Mouse (Mus musculus): ENCODE data around the gene Sh2b2. TPM values are rescaled to one million over a fixed set of nuclear protein-coding genes. Genes with fewer than 3 reads are reported as not detected.
"Not testable (repeated sequence)": the region's sequence is repeated elsewhere in the genome, so short reads cannot be mapped to it uniquely, and the experiment has no call there.

Sh2b2 gene
- polyA plus RNA-seq, 1 experiment from 2014 or later = 3.1 TPM

DNA sequence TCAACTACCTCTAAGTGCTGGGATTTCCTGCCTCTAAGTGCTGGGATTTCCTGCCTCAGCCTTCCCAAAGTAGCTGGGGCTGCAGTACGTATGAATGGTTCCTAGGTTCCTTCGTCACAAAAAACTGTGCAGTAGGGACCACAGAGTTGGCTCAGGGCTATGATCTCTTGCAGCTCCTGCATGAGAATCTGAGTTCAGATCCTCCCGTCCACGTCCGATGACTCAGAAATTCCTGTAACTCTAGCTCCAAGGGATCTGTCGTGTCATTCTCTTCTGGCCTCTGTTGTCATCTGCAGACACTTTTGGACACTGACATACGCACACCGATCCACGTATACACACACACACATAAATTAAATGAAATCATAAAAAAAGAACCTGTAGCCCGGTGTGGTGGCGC, 33.6 kb downstream of the Sh2b2 start:
- 90% methylated on average over 11 of the region's 11 CpGs for WGBS
- H3K9ac ChIP-seq (ENCODE audit: low read length) = no peak overlapping the region
- DNase-seq (ENCODE audit: low spot score) = no peak
- no peak overlapping the region for H3K4me3 ChIP-seq (ENCODE audit: low read depth, low read length)
- H3K9me3 ChIP-seq (ENCODE audit: control insufficient read depth, low read length) = no peaks in the 10 kb centered on the region
- no peak overlapping the region for H3K4me2 ChIP-seq (ENCODE audit: low read length)
- no peaks in the 10 kb centered on the region for H3K4me1 ChIP-seq (replicated peaks; ENCODE audit: control insufficient read depth, insufficient read depth, low read length)
- H3K36me3 ChIP-seq (ENCODE audit: control insufficient read depth, insufficient read depth, low read length) = no peaks in the 10 kb centered on the region
- no peak overlapping the region for H3K27ac ChIP-seq (ENCODE audit: low read depth)
- no peaks in the 10 kb centered on the region for H3K27me3 ChIP-seq (replicated peaks; ENCODE audit: control insufficient read depth, insufficient read depth, low read length)
- ATAC-seq (replicated peaks; ENCODE audit: low FRiP score, low TSS enrichment, low read depth) = no peak

DNA sequence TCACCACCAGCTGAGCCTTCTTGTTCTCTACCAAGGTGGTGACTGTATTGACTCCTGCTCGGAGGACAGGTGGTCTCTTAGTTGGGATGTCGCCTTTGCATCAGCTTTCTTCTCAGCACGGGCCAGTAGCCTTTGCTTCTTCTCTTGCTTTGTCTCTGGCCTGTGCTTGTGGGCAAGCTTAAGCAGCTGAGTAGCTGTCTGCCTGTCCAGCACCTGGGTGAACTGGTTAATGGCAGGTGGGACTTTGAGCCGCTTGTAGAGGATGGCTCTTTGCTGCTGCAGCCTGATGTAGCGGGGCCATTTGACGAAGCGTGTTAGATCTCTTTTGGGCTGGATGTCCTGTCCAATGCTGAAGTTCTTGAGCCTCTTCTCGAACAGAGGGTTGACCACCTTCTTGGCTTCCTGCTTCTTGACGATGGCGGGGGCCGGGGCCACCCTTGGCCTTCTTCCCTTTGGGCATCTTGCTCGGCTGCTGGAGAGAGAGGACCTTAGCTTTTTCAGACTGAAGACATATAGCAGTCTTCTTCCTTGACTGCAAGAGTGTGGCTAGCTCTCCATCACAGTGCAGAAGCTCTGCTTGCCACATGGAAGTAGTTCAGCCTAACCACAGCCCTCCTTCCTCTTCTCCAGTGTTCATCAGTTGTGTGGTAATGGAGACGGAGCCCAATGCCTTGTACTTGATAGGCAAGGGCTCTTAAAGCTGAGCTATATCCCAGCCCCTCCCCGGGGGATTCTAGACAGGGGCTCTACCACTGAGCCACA, 34.8 kb downstream of the Sh2b2 start:
- not testable (repeated sequence) for H3K9me3 ChIP-seq (ENCODE audit: control insufficient read depth, low read length); H3K4me1 ChIP-seq (replicated peaks; ENCODE audit: control insufficient read depth, insufficient read depth, low read length); H3K27ac ChIP-seq (ENCODE audit: low read depth); H3K27me3 ChIP-seq (replicated peaks; ENCODE audit: control insufficient read depth, insufficient read depth, low read length); H3K36me3 ChIP-seq (ENCODE audit: control insufficient read depth, insufficient read depth, low read length); DNase-seq (ENCODE audit: low spot score); H3K4me3 ChIP-seq (ENCODE audit: low read depth, low read length); ATAC-seq (replicated peaks; ENCODE audit: low FRiP score, low TSS enrichment, low read depth); H3K4me2 ChIP-seq (ENCODE audit: low read length); H3K9ac ChIP-seq (ENCODE audit: low read length)
- WGBS = 90% methylated on average over 14 of the region's 14 CpGs

DNA sequence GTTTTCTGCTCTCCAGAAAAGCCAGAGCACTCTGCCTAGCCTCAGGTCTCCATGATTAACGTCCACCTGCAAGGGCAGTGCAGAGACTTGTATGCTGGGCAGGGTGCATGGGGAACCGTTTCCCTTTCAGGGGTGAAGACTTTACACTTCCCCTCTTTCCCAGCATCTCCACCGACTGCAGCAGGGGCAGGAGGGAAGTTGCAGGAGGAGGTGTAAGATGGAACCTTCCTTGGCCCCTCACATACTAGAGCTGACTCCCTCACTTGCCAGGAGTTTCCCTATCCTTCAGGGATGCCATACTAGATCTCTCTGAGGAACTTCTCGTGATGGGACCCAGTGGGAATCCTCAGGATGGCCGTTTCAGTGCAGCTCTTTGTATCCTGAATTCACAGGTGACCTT, 35.8 kb downstream of the Sh2b2 start:
- Histone ChIP-seq H3K9me3 (ENCODE audit: control insufficient read depth, low read length) (no peaks in the 10 kb centered on the region), H3K27ac (ENCODE audit: low read depth) (no peak overlapping the region), H3K4me1 (replicated peaks; ENCODE audit: control insufficient read depth, insufficient read depth, low read length) (no peaks in the 10 kb centered on the region), H3K4me2 (ENCODE audit: low read length) (no peak overlapping the region), H3K4me3 (ENCODE audit: low read depth, low read length) (no peak overlapping the region), H3K27me3 (replicated peaks; ENCODE audit: control insufficient read depth, insufficient read depth, low read length) (no peaks in the 10 kb centered on the region), H3K36me3 (ENCODE audit: control insufficient read depth, insufficient read depth, low read length) (no peaks in the 10 kb centered on the region), H3K9ac (ENCODE audit: low read length) (no peak overlapping the region)
- ATAC-seq (replicated peaks; ENCODE audit: low FRiP score, low TSS enrichment, low read depth) (no peak), DNase-seq (ENCODE audit: low spot score) (no peak)
- WGBS = 66% methylated on average over 5 of the region's 5 CpGs

DNA sequence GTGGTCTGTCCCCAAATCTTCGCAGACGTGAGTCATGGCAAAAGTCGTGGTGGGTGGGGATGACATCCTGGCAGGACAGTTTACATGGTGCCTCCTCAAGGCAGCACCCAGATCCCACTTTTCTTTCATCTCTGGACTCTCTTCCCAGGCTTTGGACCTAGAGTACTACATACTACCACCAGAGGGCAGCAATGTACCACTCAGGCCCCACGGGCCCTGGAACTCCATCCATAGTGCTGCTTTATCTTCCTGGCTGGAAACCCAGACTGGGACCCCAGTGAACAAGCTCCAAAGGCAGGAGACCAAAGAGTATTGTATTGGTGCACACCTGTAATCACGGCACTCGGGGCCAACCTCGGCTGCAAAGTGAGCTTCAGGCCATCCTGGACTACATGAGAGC, 44.5 kb downstream of the Sh2b2 start:
- 0 out of 2 replicates have a peak, but pooled peaks have one; percentile 51 for ATAC-seq (replicated peaks; ENCODE audit: low FRiP score, low TSS enrichment, low read depth)
- WGBS = 33% methylated on average over 7 of the region's 7 CpGs
- H3K9ac ChIP-seq (ENCODE audit: low read length) = no peak overlapping the region

DNA sequence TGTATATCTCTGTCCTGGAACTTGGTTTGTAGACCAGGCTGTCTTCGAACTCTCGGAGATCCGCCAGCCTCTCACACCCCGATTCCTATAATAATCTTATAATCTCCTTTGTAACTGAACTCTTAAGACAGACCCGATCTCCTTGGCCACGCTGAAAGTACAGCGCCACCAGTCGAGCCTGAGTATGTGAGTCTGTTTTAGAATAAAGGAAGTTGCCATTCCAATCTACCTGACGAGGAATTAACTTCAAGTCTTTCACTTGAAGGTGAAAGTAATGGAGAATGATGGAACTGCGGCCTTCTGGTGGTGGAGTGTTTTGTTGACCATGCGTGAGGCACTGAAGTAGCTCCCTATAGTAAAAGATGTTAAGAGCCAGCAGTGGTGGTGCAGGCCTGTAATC, 46.8 kb downstream of the Sh2b2 start:
- Histone ChIP-seq H3K27ac (ENCODE audit: low read depth) (peak overlapping the region; percentile 67; the same call in 1 of the 2 replicates), H3K9ac (ENCODE audit: low read length) (peak overlapping the region; percentile 89), H3K4me3 (ENCODE audit: low read depth, low read length) (peak overlapping the region; percentile 95), H3K4me2 (ENCODE audit: low read length) (peak overlapping the region; percentile 96), H3K36me3 (ENCODE audit: control insufficient read depth, insufficient read depth, low read length) (peaks cover 26% of the 10 kb centered on the region), H3K27me3 (replicated peaks; ENCODE audit: control insufficient read depth, insufficient read depth, low read length) (no peaks in the 10 kb centered on the region), H3K4me1 (replicated peaks; ENCODE audit: control insufficient read depth, insufficient read depth, low read length) (peaks cover 6% of the 10 kb centered on the region), H3K9me3 (ENCODE audit: control insufficient read depth, low read length) (no peaks in the 10 kb centered on the region; the same call in 1 of the 2 replicates)
- ATAC-seq (replicated peaks; ENCODE audit: low FRiP score, low TSS enrichment, low read depth) = no peak
- 35% methylated on average over 11 of the region's 11 CpGs for WGBS
- no peak for DNase-seq (ENCODE audit: low spot score)

More for the DNA sequence above, 44.5 kb downstream of the Sh2b2 start:
- Histone ChIP-seq H3K9me3 (ENCODE audit: control insufficient read depth, low read length) (no peaks in the 10 kb centered on the region; the same call in 1 of the 2 replicates), H3K36me3 (ENCODE audit: control insufficient read depth, insufficient read depth, low read length) (peaks cover 3% of the 10 kb centered on the region), H3K27me3 (replicated peaks; ENCODE audit: control insufficient read depth, insufficient read depth, low read length) (no peaks in the 10 kb centered on the region), H3K4me3 (ENCODE audit: low read depth, low read length) (no peak overlapping the region), H3K27ac (ENCODE audit: low read depth) (no peak overlapping the region), H3K4me1 (replicated peaks; ENCODE audit: control insufficient read depth, insufficient read depth, low read length) (peaks cover 6% of the 10 kb centered on the region), H3K4me2 (ENCODE audit: low read length) (no peak overlapping the region)
- DNase-seq (ENCODE audit: low spot score) = peak; percentile 81

DNA sequence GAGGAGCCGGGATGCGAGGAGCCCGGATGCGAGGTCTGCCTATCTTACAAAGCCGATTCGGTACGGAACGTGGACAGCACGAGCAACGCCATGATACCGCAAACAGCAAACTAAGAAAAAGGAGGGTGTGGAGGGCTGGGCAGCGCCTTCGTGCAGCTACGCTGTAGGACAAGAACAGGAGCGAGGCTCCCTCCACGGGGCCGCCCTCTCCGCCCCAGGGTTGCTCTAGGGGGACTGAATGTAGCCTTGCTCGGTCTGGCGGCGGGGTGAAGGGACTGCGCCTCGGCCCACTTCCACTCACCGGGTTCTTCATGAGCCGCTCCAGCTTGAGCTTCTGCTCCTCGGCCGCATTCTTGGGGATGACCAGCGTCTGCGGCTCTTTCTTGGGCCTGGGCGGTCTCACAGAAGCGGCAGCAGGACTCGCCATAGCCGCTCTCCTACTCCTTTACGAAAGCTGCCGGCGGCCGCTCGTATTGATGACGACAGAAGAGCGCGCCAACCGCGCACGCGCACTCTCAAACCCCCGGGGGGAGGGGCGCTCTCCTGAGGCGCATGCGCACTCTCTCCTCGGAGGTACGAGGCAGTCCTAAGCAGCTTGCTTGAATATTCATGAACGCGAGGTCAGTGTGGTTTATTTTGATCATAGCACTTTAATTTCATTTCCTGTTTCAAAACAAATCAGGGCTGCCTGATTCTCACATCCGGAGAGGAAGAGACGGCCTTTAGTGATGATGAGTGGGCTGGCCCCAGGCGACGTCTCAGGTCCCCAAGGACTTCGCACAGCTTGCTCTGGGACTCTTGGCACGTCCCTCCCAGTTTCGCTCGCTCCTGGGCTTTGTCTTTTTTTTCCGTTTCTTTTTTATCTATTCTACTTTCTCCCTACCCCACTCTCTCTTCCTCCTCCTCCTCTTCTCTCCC, 47.6 kb downstream of the Sh2b2 start, which contains the start of gene Prkrip1:
TSS of gene Prkrip1 (minus strand) at position 490 of the 918 bp plus-strand sequence.
- WGBS = under 1% methylated on average over 62 of the region's 62 CpGs
- H3K4me2 ChIP-seq (ENCODE audit: low read length) = peak within 1 kb of the TSS; percentile 96
- H3K27ac ChIP-seq (ENCODE audit: low read depth) = peak within 1 kb of the TSS; percentile 67
- peaks cover 6% of the 10 kb centered on the region for H3K4me1 ChIP-seq (replicated peaks; ENCODE audit: control insufficient read depth, insufficient read depth, low read length)
- peak within 1 kb of the TSS; percentile 89 for H3K9ac ChIP-seq (ENCODE audit: low read length)
- ATAC-seq (replicated peaks; ENCODE audit: low FRiP score, low TSS enrichment, low read depth) (peak; percentile 88), DNase-seq (ENCODE audit: low spot score) (peak; percentile 99)
- peak within 1 kb of the TSS; percentile 95 for H3K4me3 ChIP-seq (ENCODE audit: low read depth, low read length)
- no peaks in the 10 kb centered on the region; the same call in 1 of the 2 replicates for H3K9me3 ChIP-seq (ENCODE audit: control insufficient read depth, low read length)
- no peaks in the 10 kb centered on the region for H3K27me3 ChIP-seq (replicated peaks; ENCODE audit: control insufficient read depth, insufficient read depth, low read length)
- peaks cover 34% of the 10 kb centered on the region for H3K36me3 ChIP-seq (ENCODE audit: control insufficient read depth, insufficient read depth, low read length)

DNA sequence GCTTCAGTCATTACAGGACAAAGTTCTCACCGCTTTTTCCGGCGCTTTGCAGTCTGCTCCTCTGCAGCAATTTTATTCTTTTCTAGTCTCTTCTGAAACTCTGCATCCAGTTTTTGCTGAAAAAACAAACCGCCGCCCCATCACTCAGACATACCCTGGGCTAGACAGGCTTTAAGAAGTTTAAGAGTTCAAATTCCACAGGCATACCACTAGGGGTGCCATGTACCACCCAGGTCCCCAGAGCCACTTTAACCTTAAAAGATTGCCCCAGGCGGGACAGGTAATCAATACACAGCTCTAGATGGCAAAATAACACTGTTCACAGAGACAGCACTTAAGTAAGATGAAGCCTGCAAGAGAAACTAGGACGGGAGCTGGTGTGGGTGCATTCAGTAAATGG, 54.5 kb downstream of the Sh2b2 start:
- DNase-seq (ENCODE audit: low spot score) (no peak), ATAC-seq (replicated peaks; ENCODE audit: low FRiP score, low TSS enrichment, low read depth) (no peak)
- no peak overlapping the region for H3K9ac ChIP-seq (ENCODE audit: low read length)
- no peaks in the 10 kb centered on the region for H3K4me1 ChIP-seq (replicated peaks; ENCODE audit: control insufficient read depth, insufficient read depth, low read length)
- no peaks in the 10 kb centered on the region for H3K9me3 ChIP-seq (ENCODE audit: control insufficient read depth, low read length)
- H3K27ac ChIP-seq (ENCODE audit: low read depth) = no peak overlapping the region
- no peaks in the 10 kb centered on the region for H3K27me3 ChIP-seq (replicated peaks; ENCODE audit: control insufficient read depth, insufficient read depth, low read length)
- no peak overlapping the region for H3K4me2 ChIP-seq (ENCODE audit: low read length)
- H3K4me3 ChIP-seq (ENCODE audit: low read depth, low read length) = no peak overlapping the region
- peaks cover 88% of the 10 kb centered on the region for H3K36me3 ChIP-seq (ENCODE audit: control insufficient read depth, insufficient read depth, low read length)
- WGBS = 84% methylated on average over 7 of the region's 7 CpGs

DNA sequence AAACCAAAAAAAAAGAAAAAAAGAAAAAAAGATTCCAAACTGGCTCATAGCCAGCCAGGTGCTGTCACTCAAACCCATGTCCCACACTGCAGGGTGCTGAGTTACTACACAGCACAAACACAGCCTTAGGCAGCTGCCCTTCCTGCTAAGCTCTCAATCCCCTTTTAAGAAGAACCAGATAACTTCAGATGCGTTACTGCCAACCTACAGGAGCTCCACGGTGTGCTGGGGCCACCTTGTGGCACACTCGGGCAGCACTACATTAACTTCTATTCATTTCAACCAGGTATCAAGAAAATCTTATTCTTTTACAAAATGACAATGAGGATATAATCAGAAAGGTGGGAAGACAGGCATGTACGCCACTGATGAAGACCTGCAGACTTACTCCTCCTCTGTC, 59.6 kb downstream of the Sh2b2 start:
- Histone ChIP-seq H3K36me3 (ENCODE audit: control insufficient read depth, insufficient read depth, low read length) (peaks cover 78% of the 10 kb centered on the region), H3K4me3 (ENCODE audit: low read depth, low read length) (no peak overlapping the region), H3K9me3 (ENCODE audit: control insufficient read depth, low read length) (no peaks in the 10 kb centered on the region), H3K27me3 (replicated peaks; ENCODE audit: control insufficient read depth, insufficient read depth, low read length) (no peaks in the 10 kb centered on the region), H3K9ac (ENCODE audit: low read length) (no peak overlapping the region), H3K4me2 (ENCODE audit: low read length) (no peak overlapping the region), H3K4me1 (replicated peaks; ENCODE audit: control insufficient read depth, insufficient read depth, low read length) (no peaks in the 10 kb centered on the region), H3K27ac (ENCODE audit: low read depth) (no peak overlapping the region)
- ATAC-seq (replicated peaks; ENCODE audit: low FRiP score, low TSS enrichment, low read depth) (0 out of 2 replicates have a peak, but pooled peaks have one; percentile 36), DNase-seq (ENCODE audit: low spot score) (no peak)
- WGBS = 46% methylated on average over 4 of the region's 4 CpGs
